Mouse (Mus musculus) E14TG2a.4 (cell line): ENCODE measurements around the gene Eme2.

ENCODE experiments used
- CTCF ChIP-seq: conservative IDR thresholded peaks from 2 replicates; pipeline ENCODE4 v1.5.1; 2014; ENCODE audit warnings: low read length
- NANOG ChIP-seq: IDR thresholded peaks from 2 replicates; pipeline ENCODE4 v1.6.1; 2014; ENCODE audit warnings: borderline replicate concordance, low read length, mixed read lengths
- POU5F1 ChIP-seq: IDR thresholded peaks from 2 replicates; pipeline ENCODE4 v1.6.1; 2014; ENCODE audit warnings: low read length, borderline replicate concordance

- TF ChIP-seq CTCF (no peak), POU5F1 (no peak), NANOG (no peak)
Measured at GRCm38 (mm10) chr17:24923246-24923645, 28.4 kb upstream of the Eme2 start.
